Mouse (Mus musculus): ENCODE measurements at regions not wholly inside any gene's neighbourhood (a gene's known extent, or its start where the extent isn't known, plus 50 kb on each side); places are given as distances from the start of the nearest gene placed in this dataset.

- ATAC-seq (ENCODE audit: poor library complexity, severe bottlenecking): peak; percentile 77
Measured at GRCm38 (mm10) chr8:54239106-54239505, 161.7 kb downstream of the Vegfc start.

DNA sequence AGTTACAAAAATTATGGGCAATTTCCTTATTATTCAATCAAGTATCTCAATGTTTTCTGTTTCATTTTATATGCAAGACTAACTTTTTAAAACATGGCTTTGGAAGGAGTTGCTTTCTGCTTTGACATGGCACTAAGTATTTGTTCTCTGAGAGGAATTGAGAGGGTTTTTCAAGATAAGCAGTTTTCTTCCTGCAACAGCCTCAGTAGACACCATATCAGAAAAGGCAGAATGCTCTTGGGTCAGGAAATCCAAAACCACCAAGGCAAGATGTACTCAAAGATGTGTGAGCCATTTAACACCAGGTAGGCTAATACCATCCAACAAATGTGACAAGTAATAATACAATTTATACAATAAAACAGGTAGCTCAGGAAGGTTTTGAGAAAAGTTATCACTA is 178.0 kb downstream of the Vegfc start:
- no peak for ATAC-seq (ENCODE audit: poor library complexity, severe bottlenecking)

DNA sequence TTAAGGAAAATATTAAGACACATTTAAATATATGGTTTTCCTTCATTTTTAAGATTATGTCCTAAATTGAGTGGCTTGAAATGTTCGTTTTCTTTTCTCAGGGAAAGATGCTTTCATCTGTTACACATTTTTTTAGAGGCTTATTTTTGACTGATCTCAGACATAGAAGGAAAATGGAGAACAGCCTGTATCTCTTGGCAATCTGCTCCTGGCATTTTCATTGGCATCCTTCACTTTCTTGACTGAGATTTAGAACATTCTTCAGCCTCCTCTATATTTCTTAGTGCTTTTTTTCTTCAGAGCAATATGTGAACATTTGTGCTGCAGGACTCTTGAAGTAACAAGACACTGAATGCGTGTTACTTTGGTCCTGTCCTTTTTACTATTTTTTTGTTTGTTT is 192.7 kb downstream of the Vegfc start:
- no peak for ATAC-seq (ENCODE audit: poor library complexity, severe bottlenecking)

GRCm38 (mm10) chr8:54273080-54273479 is 195.7 kb downstream of the Vegfc start:
- ATAC-seq (ENCODE audit: poor library complexity, severe bottlenecking): no peak

DNA sequence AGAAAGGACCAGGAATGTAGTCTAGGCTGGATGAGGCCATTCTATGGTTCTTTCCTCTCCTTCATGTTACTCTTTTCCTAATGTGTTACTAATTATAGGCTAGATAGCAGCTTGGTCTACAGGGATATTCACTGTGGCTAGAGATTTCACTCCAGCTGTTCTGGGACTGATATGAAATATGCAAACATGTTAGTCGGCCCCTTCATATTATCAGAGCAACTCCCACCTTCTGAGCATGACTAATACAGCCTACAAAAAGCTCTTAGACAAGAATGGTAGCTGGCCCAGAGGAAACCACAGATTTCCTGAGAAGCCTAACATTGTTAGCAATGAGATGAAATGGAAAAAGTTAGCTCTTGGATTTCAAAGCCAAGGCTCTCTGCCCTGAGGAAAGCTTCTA is 198.1 kb downstream of the Vegfc start:
- ATAC-seq (ENCODE audit: poor library complexity, severe bottlenecking): no peak
